Mouse (Mus musculus) heart, adult 2 months (tissue): ENCODE data around the gene Aldh1b1. TPM values are rescaled to one million over a fixed set of nuclear protein-coding genes. Genes with fewer than 3 reads are reported as not detected.

Experiments used
- DNase-seq, 2 experiments: peaks; one replicate each; pipeline ENCODE4 v3.0.0; 2021
- H3K27ac ChIP-seq: fragments of 200-600 bp; 2 replicates; pipeline ENCODE4 v1.8.1; 2022
- H3K27me3 ChIP-seq: fragments of 200-500 bp; 2 replicates; pipeline ENCODE4 v1.6.1; 2012; ENCODE audit warnings: mild to moderate bottlenecking, low read length, inconsistent platforms, mixed read lengths; ENCODE audit not compliant: control insufficient read depth, insufficient read depth
- H3K36me3 ChIP-seq: fragments of 200-500 bp; 2 replicates; pipeline ENCODE4 v1.6.1; 2012; ENCODE audit warnings: low read length, inconsistent platforms; ENCODE audit not compliant: control insufficient read depth, insufficient read depth
- H3K4me1 ChIP-seq: fragments of 200-500 bp; 2 replicates; pipeline ENCODE4 v1.6.1; 2011; ENCODE audit warnings: low read length; ENCODE audit not compliant: control insufficient read depth, insufficient read depth
- H3K4me3 ChIP-seq: fragments of 200-600 bp; 2 replicates; pipeline ENCODE4 v1.8.1; 2022
- H3K79me2 ChIP-seq: fragments of 200-500 bp; replicated peaks from 2 replicates; pipeline ENCODE4 v1.6.1; 2012; ENCODE audit warnings: mild to moderate bottlenecking, inconsistent platforms, low read length, moderate library complexity, mixed read lengths; ENCODE audit not compliant: control insufficient read depth, insufficient read depth
- H3K9ac ChIP-seq: fragments of 200-500 bp; 2 replicates; pipeline ENCODE4 v1.6.1; 2012; ENCODE audit warnings: low read depth, mild to moderate bottlenecking, control low read depth, inconsistent platforms, low read length, mixed read lengths
- CTCF ChIP-seq: fragments of 200-600 bp; IDR thresholded peaks from 2 replicates; pipeline ENCODE4 v1.8.1; 2022; ENCODE audit warnings: antibody characterized with exemption, mild to moderate bottlenecking, moderate library complexity
- EP300 ChIP-seq: fragments of 200-500 bp; IDR thresholded peaks from 2 replicates; pipeline ENCODE4 v1.6.1; 2011; ENCODE audit warnings: low read depth, low read length, control low read depth; ENCODE audit not compliant: insufficient read depth
- POLR2A ChIP-seq: fragments of 200-500 bp; IDR thresholded peaks from 2 replicates; pipeline ENCODE4 v1.6.1; 2011; ENCODE audit warnings: mild to moderate bottlenecking, low read depth, low read length, control low read depth; ENCODE audit not compliant: insufficient read depth
- WGBS: fragments of 180-500 bp; shearing (Covaris S2); methylation state at CpG from one replicate; pipeline ENCODE4 v1.1.7; 2018; 5-methylcytosine and 5-hydroxymethylcytosine counted together
- intact Hi-C: fragments of 180-260 bp; cut with DNase I; formaldehyde crosslinking; loops from one replicate; pipeline ENCODE4 v1.15.1; 2025
- polyA plus RNA-seq: library from polyadenylated mRNA; depleted of rRNA; stranded (reverse); fragments of >200 nt; gene quantifications from 2 replicates; pipeline ENCODE4 v1.2.3, GENCODE M21; 2012; rRNA removed
- total RNA-seq, 2 experiments: library from RNA; stranded (reverse); gene quantifications; 2 replicates each; pipeline ENCODE4 v1.2.3; 2021

Aldh1b1 gene
- total and polyA plus RNA-seq, 3 experiments = 12.3 to 18.9 (median 12.7) TPM

DNA sequence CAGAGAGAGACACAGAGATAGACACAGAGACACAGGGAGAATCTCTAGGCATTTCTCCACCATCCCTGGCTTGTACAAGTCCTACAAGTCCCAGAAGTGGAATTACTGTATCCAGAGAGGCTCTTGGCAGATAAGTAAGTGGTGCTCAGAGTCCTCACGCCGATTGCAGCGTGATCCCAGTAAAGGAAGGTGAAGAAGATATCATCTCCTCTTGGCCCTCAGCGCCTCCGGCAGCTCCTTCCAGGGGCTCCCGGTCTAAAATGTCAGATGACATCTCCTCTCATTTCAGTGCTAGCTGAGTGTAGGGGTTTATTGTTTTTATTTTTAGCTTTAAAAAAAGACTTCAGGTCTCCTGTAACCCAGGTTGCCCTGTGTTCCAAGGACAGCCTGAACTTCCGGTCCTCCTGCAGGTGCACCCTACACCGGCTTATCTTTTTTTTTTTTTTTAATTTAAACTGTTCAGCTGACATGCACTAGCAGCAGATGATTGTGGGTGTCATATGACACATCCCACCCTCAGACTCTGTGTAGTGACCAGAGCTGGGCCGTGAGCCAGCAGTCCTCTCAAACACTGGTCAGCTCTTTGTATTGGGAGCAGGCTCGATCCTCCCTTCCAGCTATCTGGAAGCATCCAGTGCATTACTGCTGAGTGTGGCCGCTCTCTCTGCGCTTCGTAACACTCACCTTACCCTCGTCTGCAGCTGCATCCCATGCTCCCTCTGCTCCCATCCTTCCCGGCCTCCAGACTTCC, 54.8 kb downstream of the Aldh1b1 start:
- DNase-seq = no peak
- H3K79me2 ChIP-seq = no peaks in the 10 kb centered on the region
- intact Hi-C loops = loop anchor here (5.0 to 10.0 kb wide), 2 partner anchors 66 to 839 kb away; partner anchors contain the start of genes Polr1e and Zbtb5
- H3K4me3 ChIP-seq = no peak overlapping the region
- 39% methylated on average over 15 of the region's 15 CpGs for WGBS
- no peaks in the 10 kb centered on the region for H3K4me1 ChIP-seq
- H3K27ac ChIP-seq = no peak overlapping the region
- no peaks in the 10 kb centered on the region for H3K36me3 ChIP-seq
- TF ChIP-seq POLR2A (no peak), EP300 (no peak), CTCF (no peak)
- no peak overlapping the region for H3K9ac ChIP-seq
- H3K27me3 ChIP-seq = no peaks in the 10 kb centered on the region

Other genes starting within 250 kb of the Aldh1b1 start
- gene Igfbpl1, start 27.9 kb downstream of the Aldh1b1 start, total RNA-seq = under 1 TPM; 0.16 to 0.20 TPM
- 1.00 and 1.0 TPM in 2 replicates for gene Igfbpl1, start 27.9 kb downstream of the Aldh1b1 start, polyA plus RNA-seq
- gene Stra6l, start 49.6 kb downstream of the Aldh1b1 start, total RNA-seq = not detected
- 0.06 TPM in 2 replicates for gene Stra6l, start 49.6 kb downstream of the Aldh1b1 start, polyA plus RNA-seq
- gene Ccdc180, start 91.3 kb downstream of the Aldh1b1 start, total RNA-seq = not detected
- 0.20 TPM in 1 of 2 replicates, not detected in the other for gene Ccdc180, start 91.3 kb downstream of the Aldh1b1 start, polyA plus RNA-seq
- gene Tdrd7, start 166.3 kb downstream of the Aldh1b1 start, total RNA-seq = 10 to 100 TPM; 11.2 to 12.6 TPM
- 6.2 and 11.4 TPM in 2 replicates for gene Tdrd7, start 166.3 kb downstream of the Aldh1b1 start, polyA plus RNA-seq
- gene Tmod1, start 239.9 kb downstream of the Aldh1b1 start, total RNA-seq = 100 to 1,000 TPM; 250 to 264 TPM
- gene Tmod1, start 239.9 kb downstream of the Aldh1b1 start, polyA plus RNA-seq = 142 and 220 TPM in 2 replicates